Mouse (Mus musculus) naive thymus-derived CD4-positive, alpha-beta T cell, adult 2 months (primary cell): ENCODE data around the gene Hadhb.
A peak's percentile ranks its signal among the peaks of the same experiment; 100 is the strongest.

Experiments used
- DNase-seq: peaks from one replicate; pipeline ENCODE4 v3.0.0-alpha.2; 2011; ENCODE audit warnings: low read depth

Hadhb gene

GRCm38 (mm10) chr5:30154474-30155394 lies at the start of gene Hadhb, which contains the start of gene Hadha:
TSS of gene Hadhb (plus strand) at chr5:30155248.
TSS of gene Hadha (minus strand) at chr5:30155162.
- DNase-seq, result peak; percentile 95

- DNase-seq, result no peak
These were observed 49.3 kb upstream of the Hadhb start, which contains the start of gene 3110082J24Rik for GRCm38 (mm10) chr5:30105668-30106300. TSS of gene 3110082J24Rik (minus strand) at chr5:30106086.

GRCm38 (mm10) chr5:30106756-30107155 lies 48.3 kb upstream of the Hadhb start:
- no peak for DNase-seq

- no peak for DNase-seq
These were observed 47.9 kb upstream of the Hadhb start for GRCm38 (mm10) chr5:30107186-30107585.

GRCm38 (mm10) chr5:30107611-30108041 lies 47.4 kb upstream of the Hadhb start:
- no peak for DNase-seq

- no peak for DNase-seq
These were observed 46.8 kb upstream of the Hadhb start for GRCm38 (mm10) chr5:30108233-30108632.

- DNase-seq, result no peak
These were observed 45.1 kb upstream of the Hadhb start for GRCm38 (mm10) chr5:30109899-30110298.

- no peak for DNase-seq
These were observed 44.5 kb upstream of the Hadhb start for GRCm38 (mm10) chr5:30110371-30111060.

- DNase-seq, result no peak
These were observed 43.9 kb upstream of the Hadhb start for GRCm38 (mm10) chr5:30111126-30111525.

GRCm38 (mm10) chr5:30111771-30112170 lies 43.3 kb upstream of the Hadhb start:
- DNase-seq, result no peak

GRCm38 (mm10) chr5:30112533-30113068 lies 42.4 kb upstream of the Hadhb start:
- DNase-seq, result no peak

- DNase-seq, result peak; percentile 60
These were observed 40.9 kb upstream of the Hadhb start for GRCm38 (mm10) chr5:30113881-30114760.

GRCm38 (mm10) chr5:30114761-30115140 lies 40.3 kb upstream of the Hadhb start:
- peak; percentile 15 for DNase-seq

- DNase-seq, result no peak
These were observed 39.3 kb upstream of the Hadhb start for GRCm38 (mm10) chr5:30115718-30116117.

GRCm38 (mm10) chr5:30118018-30118417 lies 37.0 kb upstream of the Hadhb start:
- no peak for DNase-seq

- no peak for DNase-seq
These were observed 35.9 kb upstream of the Hadhb start for GRCm38 (mm10) chr5:30119163-30119562.

- no peak for DNase-seq
These were observed 34.9 kb upstream of the Hadhb start for GRCm38 (mm10) chr5:30120106-30120505.

GRCm38 (mm10) chr5:30122481-30122880 lies 32.6 kb upstream of the Hadhb start:
- DNase-seq, result no peak

GRCm38 (mm10) chr5:30125587-30125986 lies 29.5 kb upstream of the Hadhb start:
- DNase-seq, result peak; percentile 57

GRCm38 (mm10) chr5:30126756-30127155 lies 28.3 kb upstream of the Hadhb start:
- no peak for DNase-seq

- no peak for DNase-seq
These were observed 27.0 kb upstream of the Hadhb start for GRCm38 (mm10) chr5:30127921-30128597.
